Mouse (Mus musculus) CD4-positive, CD25-positive, alpha-beta regulatory T cell (primary cell): ENCODE measurements around the gene Senp5. TPM values are rescaled to one million over a fixed set of nuclear protein-coding genes. Genes with fewer than 3 reads are reported as not detected.

ENCODE experiments used
- polyA plus RNA-seq: library from polyadenylated mRNA; unstranded; fragments of 100-300 nt; shearing (Covaris generic); gene quantifications from one replicate; pipeline ENCODE4 v1.2.1, GENCODE M21; 2017

Gene Senp5
- 21.7 TPM for polyA plus RNA-seq

DNA sequence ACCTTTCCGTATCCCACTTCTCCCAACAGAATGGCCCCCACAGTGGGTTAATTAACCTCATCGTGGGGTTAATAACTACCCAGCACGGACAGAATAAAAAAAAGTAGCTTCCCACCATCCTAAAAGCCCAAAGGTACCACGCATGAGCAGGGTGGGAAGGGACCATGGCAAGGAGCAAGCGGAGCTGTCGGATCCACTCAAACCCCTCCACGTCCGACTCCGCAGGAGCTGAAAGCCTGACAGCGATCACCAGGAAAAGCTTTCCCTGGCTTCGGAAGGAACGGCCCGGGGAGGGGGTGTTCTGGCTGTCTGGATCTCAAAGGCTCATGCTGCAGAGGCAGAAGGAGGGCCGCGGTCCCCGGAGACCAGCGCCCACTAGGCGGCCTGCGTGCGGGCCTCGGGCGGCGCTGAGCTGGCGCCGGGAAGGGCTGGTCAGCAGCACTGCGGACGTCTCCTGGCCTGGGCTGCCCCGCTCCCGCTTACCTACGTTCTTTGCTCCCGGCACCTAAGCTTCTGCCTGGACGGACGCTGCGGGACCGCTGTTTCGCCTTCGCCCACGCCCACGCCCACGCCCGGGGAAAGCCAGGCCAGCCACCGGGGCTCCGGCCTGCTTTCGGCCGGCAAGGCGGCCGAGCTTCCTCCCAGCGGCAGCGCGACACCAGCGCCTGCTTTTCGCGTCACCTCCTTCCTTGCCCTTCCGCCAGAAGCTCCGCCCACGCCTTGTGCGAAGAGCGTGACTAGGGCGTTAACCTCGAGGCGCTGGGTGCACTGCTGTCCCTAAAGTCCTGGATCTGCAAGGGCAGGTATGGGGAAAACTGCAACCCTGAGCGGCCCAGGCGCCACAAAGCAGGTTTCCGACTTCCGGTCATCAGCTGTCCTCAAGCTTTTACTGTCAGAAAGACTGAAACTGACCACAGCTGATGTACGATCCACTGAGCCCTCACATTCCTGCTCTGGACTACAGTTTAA, at the start of gene Senp5:
Senp5 (minus strand) TSS at position 779 of the 969 bp plus-strand sequence.

DNA sequence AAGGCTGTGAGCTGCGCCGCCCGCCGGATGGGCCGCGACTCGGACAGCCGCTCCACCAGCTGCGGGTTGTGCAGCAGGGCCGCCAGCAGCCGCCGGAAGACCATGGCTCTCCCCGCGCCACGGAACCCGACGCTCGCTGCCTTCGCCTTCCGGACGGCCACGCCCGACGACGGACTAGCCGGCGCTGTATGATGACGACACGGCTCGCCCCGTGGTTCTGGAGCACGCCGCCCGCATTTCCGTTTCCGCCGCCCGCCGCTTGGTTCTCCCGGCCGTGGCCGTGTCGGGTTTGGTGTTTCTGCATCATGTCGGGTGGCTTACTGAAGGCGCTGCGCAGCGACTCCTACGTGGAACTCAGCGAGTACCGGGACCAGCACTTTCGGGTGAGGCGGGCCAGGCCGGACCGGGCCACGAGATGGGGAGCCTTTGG, 54.7 kb downstream of the Senp5 start, which contains the start of the genes 0610012G03Rik and Ncbp2:
0610012G03Rik (minus strand) TSS at position 150 of the 430 bp plus-strand sequence.
Ncbp2 (plus strand) TSS at position 169 of the 430 bp plus-strand sequence.

DNA sequence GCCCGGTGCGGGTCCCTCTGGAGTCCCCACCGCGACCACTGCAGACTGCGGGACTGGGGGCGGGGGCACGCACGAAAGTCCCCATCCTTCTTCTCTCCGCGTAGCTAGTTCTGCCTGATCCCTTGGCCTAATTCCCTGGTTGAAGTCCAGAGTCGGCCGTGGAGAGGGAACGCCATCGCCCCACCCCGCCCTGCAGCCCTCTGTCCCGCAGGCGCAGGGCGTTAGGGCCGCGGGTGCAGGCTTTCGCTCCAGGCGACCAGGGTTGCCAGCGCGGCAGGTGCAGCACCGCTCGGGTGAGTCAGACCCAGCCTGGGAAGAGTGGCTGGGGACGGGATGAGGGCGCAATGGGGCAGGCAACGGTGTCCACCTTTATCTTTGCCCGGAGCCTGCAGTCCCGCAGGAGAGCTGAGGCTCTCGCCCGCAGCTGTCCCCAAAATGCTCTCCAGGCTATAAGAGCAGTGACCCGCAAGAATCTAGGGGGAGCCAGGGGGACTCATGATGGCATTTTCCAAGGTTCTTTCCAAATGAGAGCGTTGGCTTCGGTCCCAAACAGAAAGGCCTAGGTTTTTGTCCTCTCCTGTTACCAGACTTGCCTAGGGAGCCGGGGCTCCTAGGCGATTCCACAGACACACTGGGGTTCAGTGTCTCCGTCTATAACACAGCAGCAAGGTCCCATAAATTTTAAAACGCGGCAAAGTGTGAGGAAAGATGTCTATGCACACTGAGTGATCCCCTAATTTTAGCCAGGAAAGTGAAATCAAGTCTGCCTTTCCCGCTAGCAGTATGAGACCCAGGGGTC, 69.1 kb downstream of the Senp5 start, which contains the start of gene Pigz:
Pigz (plus strand) TSS at position 101 of the 799 bp plus-strand sequence.

Other genes starting within 250 kb of the Senp5 start
- 0.06 TPM for gene Meltf, start 124.5 kb downstream of the Senp5 start, polyA plus RNA-seq
- 0.57 TPM for gene Pigz, start 69.4 kb downstream of the Senp5 start, polyA plus RNA-seq
- 41.6 TPM for gene 0610012G03Rik, start 54.8 kb downstream of the Senp5 start, polyA plus RNA-seq
- gene Ncbp2, start 54.8 kb downstream of the Senp5 start, polyA plus RNA-seq = 33.4 TPM
- gene Pak2, start 76.1 kb upstream of the Senp5 start, polyA plus RNA-seq = 151 TPM
- 187 TPM for gene Pigx, start 96.5 kb upstream of the Senp5 start, polyA plus RNA-seq
- gene Cep19, start 96.5 kb upstream of the Senp5 start, polyA plus RNA-seq = 32.4 TPM
- gene Nrros, start 162.3 kb upstream of the Senp5 start, polyA plus RNA-seq = 100.0 TPM
- gene Bex6, start 176.5 kb upstream of the Senp5 start, polyA plus RNA-seq = not detected
- gene Fbxo45, start 243.9 kb upstream of the Senp5 start, polyA plus RNA-seq = 15.2 TPM
- 20.8 TPM for gene Wdr53, start 243.9 kb upstream of the Senp5 start, polyA plus RNA-seq